Mouse (Mus musculus): ENCODE data around the gene Chd3. TPM values are rescaled to one million over a fixed set of nuclear protein-coding genes. Genes with fewer than 3 reads are reported as not detected.
"Not testable (repeated sequence)": the region's sequence is repeated elsewhere in the genome, so short reads cannot be mapped to it uniquely, and the experiment has no call there.

Chd3 gene
- polyA plus RNA-seq, 1 experiment from 2014 or later, result 68.9 TPM

- H3K4me1 ChIP-seq (ENCODE audit: control insufficient read depth, insufficient read depth, low read length), result peaks cover 23% of the 10 kb centered on the region
- ATAC-seq (ENCODE audit: low read depth) (no peak), DNase-seq (ENCODE audit: low spot score) (peak; percentile 13)
- peak overlapping the region; percentile 89 for H3K4me2 ChIP-seq (ENCODE audit: low read depth, low read length)
- WGBS, result 56% methylated on average over 6 of the region's 6 CpGs
- H3K4me3 ChIP-seq (ENCODE audit: low read depth, low read length), result peak overlapping the region; percentile 66; the same call in 1 of the 2 replicates
- H3K9me3 ChIP-seq (ENCODE audit: control insufficient read depth, low read length), result no peaks in the 10 kb centered on the region
- peaks cover 35% of the 10 kb centered on the region for H3K36me3 ChIP-seq (ENCODE audit: control insufficient read depth, insufficient read depth, low read length)
- H3K9ac ChIP-seq (ENCODE audit: low read depth, low read length), result peak overlapping the region; percentile 89
- no peak overlapping the region for H3K27ac ChIP-seq (replicated peaks; ENCODE audit: low read depth, low read length)
- peaks cover 6% of the 10 kb centered on the region for H3K27me3 ChIP-seq (replicated peaks; ENCODE audit: control insufficient read depth, insufficient read depth, low read length)
Measured at GRCm38 (mm10) chr11:69322010-69322409, 47.2 kb downstream of the Chd3 start.

GRCm38 (mm10) chr11:69321580-69321979 is 47.6 kb downstream of the Chd3 start:
- peaks cover 1% of the 10 kb centered on the region; the same call in 1 of the 2 replicates for H3K27me3 ChIP-seq (replicated peaks; ENCODE audit: control insufficient read depth, insufficient read depth, low read length)
- DNase-seq (ENCODE audit: low spot score) (no peak), ATAC-seq (ENCODE audit: low read depth) (no peak)
- H3K4me2 ChIP-seq (ENCODE audit: low read depth, low read length), result no peak overlapping the region; the same call in 1 of the 2 replicates
- peaks cover 21% of the 10 kb centered on the region for H3K4me1 ChIP-seq (ENCODE audit: control insufficient read depth, insufficient read depth, low read length)
- H3K9ac ChIP-seq (ENCODE audit: low read depth, low read length), result no peak overlapping the region
- peaks cover 39% of the 10 kb centered on the region for H3K36me3 ChIP-seq (ENCODE audit: control insufficient read depth, insufficient read depth, low read length)
- 94% methylated on average over 6 of the region's 6 CpGs for WGBS
- H3K9me3 ChIP-seq (ENCODE audit: control insufficient read depth, low read length), result no peaks in the 10 kb centered on the region
- no peak overlapping the region for H3K4me3 ChIP-seq (ENCODE audit: low read depth, low read length)
- no peak overlapping the region for H3K27ac ChIP-seq (replicated peaks; ENCODE audit: low read depth, low read length)

- H3K27ac ChIP-seq (replicated peaks; ENCODE audit: low read depth, low read length); H3K9me3 ChIP-seq (ENCODE audit: control insufficient read depth, low read length); H3K4me2 ChIP-seq (ENCODE audit: low read depth, low read length); H3K4me3 ChIP-seq (ENCODE audit: low read depth, low read length); DNase-seq (ENCODE audit: low spot score); H3K27me3 ChIP-seq (replicated peaks; ENCODE audit: control insufficient read depth, insufficient read depth, low read length); H3K9ac ChIP-seq (ENCODE audit: low read depth, low read length); ATAC-seq (ENCODE audit: low read depth); H3K4me1 ChIP-seq (ENCODE audit: control insufficient read depth, insufficient read depth, low read length): not testable (repeated sequence)
- 87% methylated on average over 3 of the region's 3 CpGs for WGBS
- peaks cover 67% of the 10 kb centered on the region for H3K36me3 ChIP-seq (ENCODE audit: control insufficient read depth, insufficient read depth, low read length)
Measured at GRCm38 (mm10) chr11:69318000-69318399, 51.2 kb downstream of the Chd3 start.

GRCm38 (mm10) chr11:69316361-69316760 is 52.8 kb downstream of the Chd3 start:
- H3K27ac ChIP-seq (replicated peaks; ENCODE audit: low read depth, low read length), result no peak overlapping the region
- no peaks in the 10 kb centered on the region for H3K4me1 ChIP-seq (ENCODE audit: control insufficient read depth, insufficient read depth, low read length)
- ATAC-seq (ENCODE audit: low read depth) (no peak), DNase-seq (ENCODE audit: low spot score) (no peak)
- no peak overlapping the region for H3K4me2 ChIP-seq (ENCODE audit: low read depth, low read length)
- H3K4me3 ChIP-seq (ENCODE audit: low read depth, low read length), result no peak overlapping the region
- H3K9ac ChIP-seq (ENCODE audit: low read depth, low read length), result no peak overlapping the region
- H3K9me3 ChIP-seq (ENCODE audit: control insufficient read depth, low read length), result no peaks in the 10 kb centered on the region
- peaks cover 72% of the 10 kb centered on the region for H3K36me3 ChIP-seq (ENCODE audit: control insufficient read depth, insufficient read depth, low read length)
- H3K27me3 ChIP-seq (replicated peaks; ENCODE audit: control insufficient read depth, insufficient read depth, low read length), result no peaks in the 10 kb centered on the region
- 95% methylated on average over 6 of the region's 6 CpGs for WGBS

- no peak overlapping the region for H3K9ac ChIP-seq (ENCODE audit: low read depth, low read length)
- H3K4me2 ChIP-seq (ENCODE audit: low read depth, low read length), result no peak overlapping the region
- H3K4me1 ChIP-seq (ENCODE audit: control insufficient read depth, insufficient read depth, low read length), result no peaks in the 10 kb centered on the region
- H3K27me3 ChIP-seq (replicated peaks; ENCODE audit: control insufficient read depth, insufficient read depth, low read length), result no peaks in the 10 kb centered on the region
- DNase-seq (ENCODE audit: low spot score) (peak; percentile 21), ATAC-seq (ENCODE audit: low read depth) (no peak; the same call in 1 of the 2 replicates)
- no peaks in the 10 kb centered on the region for H3K9me3 ChIP-seq (ENCODE audit: control insufficient read depth, low read length)
- no peak overlapping the region for H3K27ac ChIP-seq (replicated peaks; ENCODE audit: low read depth, low read length)
- H3K4me3 ChIP-seq (ENCODE audit: low read depth, low read length), result no peak overlapping the region
- WGBS, result 84% methylated on average over 7 of the region's 7 CpGs
- H3K36me3 ChIP-seq (ENCODE audit: control insufficient read depth, insufficient read depth, low read length), result peaks cover 81% of the 10 kb centered on the region
Measured at GRCm38 (mm10) chr11:69311266-69311665, 57.9 kb downstream of the Chd3 start.

GRCm38 (mm10) chr11:69306039-69306438 is 63.2 kb downstream of the Chd3 start:
- ATAC-seq (ENCODE audit: low read depth) (no peak), DNase-seq (ENCODE audit: low spot score) (no peak)
- Histone ChIP-seq H3K27ac (replicated peaks; ENCODE audit: low read depth, low read length) (no peak overlapping the region), H3K9me3 (ENCODE audit: control insufficient read depth, low read length) (no peaks in the 10 kb centered on the region), H3K4me1 (ENCODE audit: control insufficient read depth, insufficient read depth, low read length) (no peaks in the 10 kb centered on the region), H3K4me3 (ENCODE audit: low read depth, low read length) (no peak overlapping the region), H3K9ac (ENCODE audit: low read depth, low read length) (no peak overlapping the region), H3K27me3 (replicated peaks; ENCODE audit: control insufficient read depth, insufficient read depth, low read length) (no peaks in the 10 kb centered on the region), H3K36me3 (ENCODE audit: control insufficient read depth, insufficient read depth, low read length) (peaks cover 94% of the 10 kb centered on the region), H3K4me2 (ENCODE audit: low read depth, low read length) (no peak overlapping the region)
- WGBS, result 89% methylated on average over 2 of the region's 2 CpGs

- no peak for ATAC-seq (ENCODE audit: low read depth)
- Histone ChIP-seq H3K4me3 (ENCODE audit: low read depth, low read length) (no peak overlapping the region), H3K4me1 (ENCODE audit: control insufficient read depth, insufficient read depth, low read length) (no peaks in the 10 kb centered on the region), H3K36me3 (ENCODE audit: control insufficient read depth, insufficient read depth, low read length) (peaks cover 93% of the 10 kb centered on the region), H3K27ac (replicated peaks; ENCODE audit: low read depth, low read length) (no peak overlapping the region), H3K27me3 (replicated peaks; ENCODE audit: control insufficient read depth, insufficient read depth, low read length) (no peaks in the 10 kb centered on the region), H3K9ac (ENCODE audit: low read depth, low read length) (no peak overlapping the region), H3K9me3 (ENCODE audit: control insufficient read depth, low read length) (no peaks in the 10 kb centered on the region), H3K4me2 (ENCODE audit: low read depth, low read length) (no peak overlapping the region)
- 87% methylated on average over 9 of the region's 9 CpGs for WGBS
- DNase-seq (ENCODE audit: low spot score), result no peak
Measured at GRCm38 (mm10) chr11:69305291-69305690, 63.9 kb downstream of the Chd3 start.

GRCm38 (mm10) chr11:69302817-69303216 is 66.4 kb downstream of the Chd3 start:
- ATAC-seq (ENCODE audit: low read depth), result no peak
- 86% methylated on average over 7 of the region's 7 CpGs for WGBS
- no peaks in the 10 kb centered on the region for H3K9me3 ChIP-seq (ENCODE audit: control insufficient read depth, low read length)
- H3K9ac ChIP-seq (ENCODE audit: low read depth, low read length), result no peak overlapping the region
- H3K4me3 ChIP-seq (ENCODE audit: low read depth, low read length), result no peak overlapping the region
- peaks cover 83% of the 10 kb centered on the region for H3K36me3 ChIP-seq (ENCODE audit: control insufficient read depth, insufficient read depth, low read length)
- H3K4me1 ChIP-seq (ENCODE audit: control insufficient read depth, insufficient read depth, low read length), result no peaks in the 10 kb centered on the region
- no peaks in the 10 kb centered on the region for H3K27me3 ChIP-seq (replicated peaks; ENCODE audit: control insufficient read depth, insufficient read depth, low read length)
- H3K4me2 ChIP-seq (ENCODE audit: low read depth, low read length), result no peak overlapping the region
- H3K27ac ChIP-seq (replicated peaks; ENCODE audit: low read depth, low read length), result no peak overlapping the region
- DNase-seq (ENCODE audit: low spot score), result no peak

GRCm38 (mm10) chr11:69298231-69298630 is 71.0 kb downstream of the Chd3 start:
- H3K9me3 ChIP-seq (ENCODE audit: control insufficient read depth, low read length), result no peaks in the 10 kb centered on the region
- H3K4me3 ChIP-seq (ENCODE audit: low read depth, low read length), result no peak overlapping the region
- no peak for DNase-seq (ENCODE audit: low spot score)
- H3K4me2 ChIP-seq (ENCODE audit: low read depth, low read length), result no peak overlapping the region
- H3K4me1 ChIP-seq (ENCODE audit: control insufficient read depth, insufficient read depth, low read length), result no peaks in the 10 kb centered on the region
- H3K36me3 ChIP-seq (ENCODE audit: control insufficient read depth, insufficient read depth, low read length), result peaks cover 51% of the 10 kb centered on the region
- H3K9ac ChIP-seq (ENCODE audit: low read depth, low read length), result no peak overlapping the region
- no peak overlapping the region for H3K27ac ChIP-seq (replicated peaks; ENCODE audit: low read depth, low read length)
- ATAC-seq (ENCODE audit: low read depth), result no peak
- H3K27me3 ChIP-seq (replicated peaks; ENCODE audit: control insufficient read depth, insufficient read depth, low read length), result no peaks in the 10 kb centered on the region
- WGBS, result 73% methylated on average over 7 of the region's 7 CpGs
